In genomic region chr11:76201761-76202674, GRCm38 (mm10) we compare ENCODE assay signal across 8 mouse cellular contexts. TPM values are rescaled to one million over a fixed set of nuclear protein-coding genes. Genes with fewer than 3 reads are reported as not detected.
DNase-seq lines count a peak whose midpoint lies in the region; ATAC-seq and TF ChIP-seq lines count a peak whose summit lies in the region.

No protein-coding gene starts in this region.

- peak; percentile 98 for ATAC-seq in heart, embryonic 12.5 days (ENCODE audit: insufficient number of reproducible peaks, low FRiP score)
- peak; percentile 96 for ATAC-seq in kidney, embryonic 16.5 days (ENCODE audit: low FRiP score, low TSS enrichment)

- H3K27me3 ChIP-seq in erythroblast, embryonic 14.5 days (ENCODE audit: control insufficient read depth), result peaks cover 65% of the 10 kb centered on the region
- no peaks in the 10 kb centered on the region for H3K27me3 ChIP-seq in heart, embryonic 12.5 days (replicated peaks)
- H3K27me3 ChIP-seq in kidney, embryonic 16.5 days (ENCODE audit: insufficient read depth, low read length), result 0 out of 2 replicates have a peak, but pooled peaks cover 3% of the 10 kb centered on the region
- peaks cover 4% of the 10 kb centered on the region; the same call in 1 of the 2 replicates for H3K27me3 ChIP-seq in liver, adult 2 months (ENCODE audit: control insufficient read depth, insufficient read depth, low read length)

- peaks cover 22% of the 10 kb centered on the region for H3K4me1 ChIP-seq in erythroblast, embryonic 14.5 days (ENCODE audit: control insufficient read depth)
- H3K4me1 ChIP-seq in heart, embryonic 12.5 days (replicated peaks), result peaks cover 10% of the 10 kb centered on the region
- H3K4me1 ChIP-seq in kidney, embryonic 16.5 days (ENCODE audit: insufficient read depth, low read length), result peaks cover 12% of the 10 kb centered on the region
- H3K4me1 ChIP-seq in liver, adult 2 months (ENCODE audit: control insufficient read depth, insufficient read depth, low read length), result peaks cover 3% of the 10 kb centered on the region; the same call in 1 of the 2 replicates

- TF ChIP-seq POLR2A in liver, adult 2 months (IDR thresholded peaks at IDR 0.05; ENCODE audit: extremely low read depth, insufficient read depth, low read length), result 0 out of 2 replicates have a peak, but pooled peaks have one; percentile 17

- peak overlapping the region; percentile 41; the same call in 1 of the 2 replicates for H3K27ac ChIP-seq in heart, embryonic 12.5 days (ENCODE audit: poor library complexity, severe bottlenecking)
- H3K27ac ChIP-seq in kidney, embryonic 16.5 days (ENCODE audit: low read length), result no peak overlapping the region
- no peak overlapping the region; the same call in 1 of the 2 replicates for H3K27ac ChIP-seq in liver, adult 2 months (replicated peaks; ENCODE audit: insufficient read depth, low read depth, low read length)

- H3K79me2 ChIP-seq in liver, adult 2 months (ENCODE audit: control insufficient read depth, insufficient read depth, low read length), result no peaks in the 10 kb centered on the region

- H3K4me3 ChIP-seq in erythroblast, embryonic 14.5 days (replicated peaks), result peak overlapping the region; percentile 70
- H3K4me3 ChIP-seq in heart, embryonic 12.5 days, result peak overlapping the region; percentile 79
- H3K4me3 ChIP-seq in kidney, embryonic 16.5 days (ENCODE audit: low read length), result peak overlapping the region; percentile 80
- peak overlapping the region; percentile 66 for H3K4me3 ChIP-seq in liver, adult 2 months (ENCODE audit: insufficient read depth, low read depth, low read length)

- no peaks in the 10 kb centered on the region; the same call in 1 of the 2 replicates for H3K9me3 ChIP-seq in erythroblast, embryonic 14.5 days (ENCODE audit: control insufficient read depth, low read length)
- no peaks in the 10 kb centered on the region for H3K9me3 ChIP-seq in heart, embryonic 12.5 days (replicated peaks)
- H3K9me3 ChIP-seq in kidney, embryonic 16.5 days (ENCODE audit: low read length), result no peaks in the 10 kb centered on the region

- TF ChIP-seq CTCF in liver, adult 2 months (IDR thresholded peaks at IDR 0.05; ENCODE audit: low read depth, low read length), result no peak

- under 1% methylated on average over 76 of the region's 90 CpGs for WGBS in heart, embryonic 12.5 days
- under 1% methylated on average over 78 of the region's 90 CpGs for WGBS in kidney, embryonic 16.5 days
- under 1% methylated on average over 90 of the region's 90 CpGs for WGBS in liver, adult 2 months

- peak overlapping the region; percentile 85 for H3K4me2 ChIP-seq in heart, embryonic 12.5 days
- peak overlapping the region; percentile 96 for H3K4me2 ChIP-seq in kidney, embryonic 16.5 days (replicated peaks; ENCODE audit: low read depth, low read length)

- DNase-seq in B cell, adult 2 months, result peak; percentile 71 to 75
- DNase-seq in brain, adult 2 months (ENCODE audit: low read depth, low spot score), result peak; percentile 89
- peak; percentile 24 for DNase-seq in liver, adult 2 months (ENCODE audit: extremely low read depth, low read depth, low spot score)
- DNase-seq in monocyte, adult 2 months (ENCODE audit: low read depth in 1 of 2, low spot score in 2 of 2), result peak; percentile 29 to 58
- peak; percentile 57 to 82 for DNase-seq in spleen, postnatal 10 days (ENCODE audit: low spot score in 2 of 2)

- H3K36me3 ChIP-seq in erythroblast, embryonic 14.5 days (ENCODE audit: control insufficient read depth), result no peaks in the 10 kb centered on the region
- peaks cover 27% of the 10 kb centered on the region for H3K36me3 ChIP-seq in heart, embryonic 12.5 days
- no peaks in the 10 kb centered on the region; the same call in 1 of the 2 replicates for H3K36me3 ChIP-seq in kidney, embryonic 16.5 days (ENCODE audit: insufficient read depth, low read length)
- no peaks in the 10 kb centered on the region for H3K36me3 ChIP-seq in liver, adult 2 months (ENCODE audit: control insufficient read depth, insufficient read depth, low read length)

- peak overlapping the region; percentile 87 for H3K9ac ChIP-seq in heart, embryonic 12.5 days
- peak overlapping the region; percentile 83 for H3K9ac ChIP-seq in kidney, embryonic 16.5 days (replicated peaks; ENCODE audit: low read length)
- peak overlapping the region; percentile 74 for H3K9ac ChIP-seq in liver, adult 2 months (ENCODE audit: low read depth, low read length)

RNA-seq across cellular contexts. Expression of gene Dbil5, which starts 15.4 kb away (rescaled TPM):
- not detected in 2 replicates for polyA plus RNA-seq in erythroblast, embryonic 14.5 days (2012)
- polyA plus RNA-seq in heart, embryonic 12.5 days (2016; fragmentation: Nextera tagmentation; extraction: Ambion mirVana), result 0.64 and 0.72 TPM in 2 replicates
- 1.2 and 1.7 TPM in 2 replicates for polyA plus RNA-seq in kidney, embryonic 16.5 days (2015; fragmentation: Nextera tagmentation; extraction: Ambion mirVana)
- 0.46 and 0.54 TPM in 2 replicates for total RNA-seq in liver, adult 2 months (2014; rRNA removed)
- 0.19 and 0.46 TPM in 2 replicates for polyA plus RNA-seq in liver, adult 2 months (2012; rRNA removed)

RNA-seq across cellular contexts. Expression of gene Gemin4, which starts 15.4 kb away (rescaled TPM):
- polyA plus RNA-seq in erythroblast, embryonic 14.5 days (2012), result 0.04 and 0.07 TPM in 2 replicates
- polyA plus RNA-seq in heart, embryonic 12.5 days (2016; fragmentation: Nextera tagmentation; extraction: Ambion mirVana), result 19.0 and 25.7 TPM in 2 replicates
- polyA plus RNA-seq in kidney, embryonic 16.5 days (2015; fragmentation: Nextera tagmentation; extraction: Ambion mirVana), result 33.1 and 36.7 TPM in 2 replicates
- 0.65 and 3.3 TPM in 2 replicates for total RNA-seq in liver, adult 2 months (2014; rRNA removed)
- polyA plus RNA-seq in liver, adult 2 months (2012; rRNA removed), result 3.3 and 3.8 TPM in 2 replicates

RNA-seq across cellular contexts. Expression of gene Fam57a, which starts 22.5 kb away (rescaled TPM):
- not detected in 2 replicates for polyA plus RNA-seq in erythroblast, embryonic 14.5 days (2012)
- 28.3 and 28.7 TPM in 2 replicates for polyA plus RNA-seq in heart, embryonic 12.5 days (2016; fragmentation: Nextera tagmentation; extraction: Ambion mirVana)
- 27.0 and 28.6 TPM in 2 replicates for polyA plus RNA-seq in kidney, embryonic 16.5 days (2015; fragmentation: Nextera tagmentation; extraction: Ambion mirVana)
- total RNA-seq in liver, adult 2 months (2014; rRNA removed), result 3.0 and 3.4 TPM in 2 replicates
- polyA plus RNA-seq in liver, adult 2 months (2012; rRNA removed), result 3.5 and 5.3 TPM in 2 replicates

RNA-seq across cellular contexts. Expression of gene Vps53, which starts 22.6 kb away (rescaled TPM):
- 1.0 and 1.8 TPM in 2 replicates for polyA plus RNA-seq in erythroblast, embryonic 14.5 days (2012)
- polyA plus RNA-seq in heart, embryonic 12.5 days (2016; fragmentation: Nextera tagmentation; extraction: Ambion mirVana), result 32.2 and 34.2 TPM in 2 replicates
- polyA plus RNA-seq in kidney, embryonic 16.5 days (2015; fragmentation: Nextera tagmentation; extraction: Ambion mirVana), result 46.2 and 46.9 TPM in 2 replicates
- total RNA-seq in liver, adult 2 months (2014; rRNA removed), result 18.9 and 22.8 TPM in 2 replicates
- polyA plus RNA-seq in liver, adult 2 months (2012; rRNA removed), result 19.3 and 22.4 TPM in 2 replicates

RNA-seq across cellular contexts. Expression of gene Mrm3, which starts 41.5 kb away (rescaled TPM):
- 0.77 and 0.79 TPM in 2 replicates for polyA plus RNA-seq in erythroblast, embryonic 14.5 days (2012)
- polyA plus RNA-seq in heart, embryonic 12.5 days (2016; fragmentation: Nextera tagmentation; extraction: Ambion mirVana), result 20.4 and 24.2 TPM in 2 replicates
- 28.7 and 29.1 TPM in 2 replicates for polyA plus RNA-seq in kidney, embryonic 16.5 days (2015; fragmentation: Nextera tagmentation; extraction: Ambion mirVana)
- total RNA-seq in liver, adult 2 months (2014; rRNA removed), result 7.9 and 10.1 TPM in 2 replicates
- 7.1 and 7.8 TPM in 2 replicates for polyA plus RNA-seq in liver, adult 2 months (2012; rRNA removed)

Comparison
In these comparisons a context has a peak if more than half of its experiments do, and no peak if none do; other contexts are left out.
1. DNase-seq: peak in every context shown above with its lines; median percentile 89 in brain, adult 2 months; 73 in B cell, adult 2 months; 70 in spleen, postnatal 10 days; 44 in monocyte, adult 2 months; 24 in liver, adult 2 months.